ENCODE assay signal across 13 mouse cellular contexts in genomic region chr12:26488617-26489274, GRCm38 (mm10). TPM values are rescaled to one million over a fixed set of nuclear protein-coding genes. Genes with fewer than 3 reads are reported as not detected.
DNase-seq lines count a peak whose midpoint lies in the region; ATAC-seq and TF ChIP-seq lines count a peak whose summit lies in the region.
"Had no signal": no experiment of that assay in that cellular context is flagged by ENCODE, and none has a peak within 500 bp of the region (broad histone marks: within the 10 kb centered on the region; RNA-seq: fewer than 3 reads in every experiment).

No protein-coding gene starts in this region.

- no peak for TF ChIP-seq CTCF in liver, postnatal 0 days (IDR thresholded peaks at IDR 0.05; ENCODE audit: low read depth)

- no peak for TF ChIP-seq EP300 in liver, postnatal 0 days (IDR thresholded peaks at IDR 0.05; ENCODE audit: low read depth)

- H3K4me3 ChIP-seq in liver, embryonic 16.5 days (ENCODE audit: low read depth, low read length): no peak overlapping the region
- H3K4me3 ChIP-seq in liver, postnatal 0 days (ENCODE audit: low read depth, low read length): no peak overlapping the region
- no peak overlapping the region for H3K4me3 ChIP-seq in forebrain, embryonic 10.5 days
- H3K4me3 ChIP-seq in forebrain, embryonic 16.5 days (replicated peaks; ENCODE audit: low read length): no peak overlapping the region
- H3K4me3 ChIP-seq in limb, embryonic 11.5 days (ENCODE audit: low read depth, low read length): no peak overlapping the region
- H3K4me3 ChIP-seq: layer of hippocampus, adult 2 months; lung, embryonic 15.5 days had no signal

- H3K36me3 ChIP-seq in liver, embryonic 16.5 days (ENCODE audit: control insufficient read depth, insufficient read depth): no peaks in the 10 kb centered on the region
- no peaks in the 10 kb centered on the region for H3K36me3 ChIP-seq in liver, postnatal 0 days (replicated peaks; ENCODE audit: insufficient read depth, low read length)
- H3K36me3 ChIP-seq in forebrain, embryonic 10.5 days (replicated peaks): no peaks in the 10 kb centered on the region
- H3K36me3 ChIP-seq in forebrain, embryonic 16.5 days (ENCODE audit: control insufficient read depth, insufficient read depth): no peaks in the 10 kb centered on the region
- H3K36me3 ChIP-seq in limb, embryonic 11.5 days (ENCODE audit: control insufficient read depth, insufficient read depth, low read length): no peaks in the 10 kb centered on the region
- H3K36me3 ChIP-seq: lung, embryonic 15.5 days had no signal

- no peaks in the 10 kb centered on the region for H3K27me3 ChIP-seq in liver, embryonic 16.5 days (ENCODE audit: control insufficient read depth, insufficient read depth, low read depth, low read length)
- no peaks in the 10 kb centered on the region for H3K27me3 ChIP-seq in liver, postnatal 0 days (ENCODE audit: insufficient read depth, low read length)
- peaks cover 30% of the 10 kb centered on the region for H3K27me3 ChIP-seq in forebrain, embryonic 10.5 days (ENCODE audit: poor library complexity, severe bottlenecking)
- H3K27me3 ChIP-seq in forebrain, embryonic 16.5 days (replicated peaks; ENCODE audit: control insufficient read depth, insufficient read depth, low read length): no peaks in the 10 kb centered on the region
- no peaks in the 10 kb centered on the region for H3K27me3 ChIP-seq in limb, embryonic 11.5 days (ENCODE audit: control insufficient read depth, insufficient read depth, low read length)
- H3K27me3 ChIP-seq: lung, embryonic 15.5 days had no signal

- 62% methylated on average over 5 of the region's 5 CpGs for WGBS in liver, embryonic 16.5 days (ENCODE audit: insufficient replicate concordance)
- WGBS in liver, postnatal 0 days (ENCODE audit: insufficient replicate concordance): 79% methylated on average over 5 of the region's 5 CpGs
- 42% methylated on average over 5 of the region's 5 CpGs for WGBS in forebrain, embryonic 10.5 days
- 22% methylated on average over 5 of the region's 5 CpGs for WGBS in forebrain, embryonic 16.5 days
- 38% methylated on average over 5 of the region's 5 CpGs for WGBS in limb, embryonic 11.5 days

- H3K4me2 ChIP-seq in liver, embryonic 16.5 days (ENCODE audit: low read depth, low read length): 0 out of 2 replicates have a peak overlapping the region, but pooled peaks have one; percentile 8
- no peak overlapping the region for H3K4me2 ChIP-seq in liver, postnatal 0 days (ENCODE audit: low read depth, low read length)
- no peak overlapping the region; the same call in 1 of the 2 replicates for H3K4me2 ChIP-seq in forebrain, embryonic 16.5 days (ENCODE audit: low read length)
- H3K4me2 ChIP-seq in limb, embryonic 11.5 days (ENCODE audit: low read depth, severe bottlenecking): no peak overlapping the region
- H3K4me2 ChIP-seq: lung, embryonic 15.5 days had no signal

- no peak overlapping the region for H3K27ac ChIP-seq in liver, embryonic 16.5 days (ENCODE audit: low read length)
- no peak overlapping the region for H3K27ac ChIP-seq in liver, postnatal 0 days (ENCODE audit: low read depth)
- peak overlapping the region; percentile 54; the same call in 1 of the 2 replicates for H3K27ac ChIP-seq in forebrain, embryonic 10.5 days
- no peak overlapping the region for H3K27ac ChIP-seq in forebrain, embryonic 16.5 days (ENCODE audit: low read length)
- H3K27ac ChIP-seq in limb, embryonic 11.5 days (replicated peaks; ENCODE audit: low read depth, low read length): peak overlapping the region; percentile 40; the same call in 1 of the 2 replicates
- H3K27ac ChIP-seq: layer of hippocampus, adult 2 months; lung, embryonic 15.5 days had no signal

- no peaks in the 10 kb centered on the region for H3K9me3 ChIP-seq in liver, embryonic 16.5 days (replicated peaks; ENCODE audit: control insufficient read depth, low read length)
- H3K9me3 ChIP-seq in liver, postnatal 0 days (ENCODE audit: low read length): no peaks in the 10 kb centered on the region
- no peaks in the 10 kb centered on the region for H3K9me3 ChIP-seq in forebrain, embryonic 10.5 days
- no peaks in the 10 kb centered on the region for H3K9me3 ChIP-seq in forebrain, embryonic 16.5 days (ENCODE audit: control insufficient read depth, low read length)
- H3K9me3 ChIP-seq in limb, embryonic 11.5 days (ENCODE audit: control insufficient read depth, low read length): no peaks in the 10 kb centered on the region
- H3K9me3 ChIP-seq: lung, embryonic 15.5 days had no signal

- H3K9ac ChIP-seq in liver, embryonic 16.5 days (ENCODE audit: low read depth, low read length): no peak overlapping the region
- no peak overlapping the region for H3K9ac ChIP-seq in liver, postnatal 0 days (replicated peaks)
- no peak overlapping the region for H3K9ac ChIP-seq in forebrain, embryonic 16.5 days (replicated peaks; ENCODE audit: low read depth, low read length)
- H3K9ac ChIP-seq in limb, embryonic 11.5 days (ENCODE audit: low read length): no peak overlapping the region
- H3K9ac ChIP-seq: lung, embryonic 15.5 days had no signal

- no peak for ATAC-seq in liver, embryonic 16.5 days (ENCODE audit: low read depth)
- ATAC-seq in liver, postnatal 0 days: no peak
- ATAC-seq in forebrain, embryonic 16.5 days: 0 out of 2 replicates have a peak, but pooled peaks have one; percentile 52
- no peak for ATAC-seq in limb, embryonic 11.5 days (ENCODE audit: insufficient number of reproducible peaks, low FRiP score, low TSS enrichment, low read depth)

- H3K4me1 ChIP-seq in liver, embryonic 16.5 days (ENCODE audit: control insufficient read depth, low read depth, low read length): peaks cover 25% of the 10 kb centered on the region
- peaks cover 6% of the 10 kb centered on the region; the same call in 1 of the 2 replicates for H3K4me1 ChIP-seq in liver, postnatal 0 days (ENCODE audit: insufficient read depth)
- H3K4me1 ChIP-seq in forebrain, embryonic 10.5 days: peaks cover 17% of the 10 kb centered on the region
- peaks cover 11% of the 10 kb centered on the region for H3K4me1 ChIP-seq in forebrain, embryonic 16.5 days (replicated peaks; ENCODE audit: control insufficient read depth, insufficient read depth, low read length)
- peaks cover 5% of the 10 kb centered on the region for H3K4me1 ChIP-seq in limb, embryonic 11.5 days (ENCODE audit: control insufficient read depth, insufficient read depth, low read length)
- H3K4me1 ChIP-seq: lung, embryonic 15.5 days had no signal

- DNase-seq in liver, postnatal 0 days: no peak
- DNase-seq in forebrain, embryonic 10.5 days (ENCODE audit: extremely low spot score, low spot score): no peak
- DNase-seq in limb, embryonic 11.5 days (ENCODE audit: low spot score): no peak
- no peak for DNase-seq in thymus, postnatal 4 days
- no peak for DNase-seq in gastrocnemius, postnatal 10 days
- DNase-seq in thymus, postnatal 36 days: no peak
- DNase-seq: heart, adult 11 months; spleen, adult 18-20 months; thymus, adult 2 months had no signal

RNA-seq across cellular contexts. Expression of gene Cmpk2, which starts 19.7 kb away (rescaled TPM):
- polyA plus RNA-seq in liver, embryonic 16.5 days (2015; fragmentation: Nextera tagmentation; extraction: Ambion mirVana): 8.5 and 8.9 TPM in 2 replicates
- polyA plus RNA-seq in liver, postnatal 0 days (2015; fragmentation: Nextera tagmentation; extraction: Ambion mirVana): 12.8 and 14.2 TPM in 2 replicates
- 4.2 and 4.4 TPM in 2 replicates for polyA plus RNA-seq in forebrain, embryonic 10.5 days (2016; fragmentation: Nextera tagmentation; extraction: Ambion mirVana)
- 12.4 and 16.6 TPM in 2 replicates for polyA plus RNA-seq in forebrain, embryonic 16.5 days (2015; fragmentation: Nextera tagmentation; extraction: Ambion mirVana)
- 5.6 and 7.5 TPM in 2 replicates for polyA plus RNA-seq in limb, embryonic 11.5 days (2014; fragmentation: Nextera tagmentation; extraction: Ambion mirVana)
- 1 to 10 TPM; 3.5 to 4.3 TPM for total RNA-seq in gastrocnemius, postnatal 10 days (2021)

RNA-seq across cellular contexts. Expression of gene Rsad2, which starts 32.5 kb away (rescaled TPM):
- 11.2 and 12.8 TPM in 2 replicates for polyA plus RNA-seq in liver, embryonic 16.5 days (2015; fragmentation: Nextera tagmentation; extraction: Ambion mirVana)
- polyA plus RNA-seq in liver, postnatal 0 days (2015; fragmentation: Nextera tagmentation; extraction: Ambion mirVana): 52.5 and 62.2 TPM in 2 replicates
- 0.12 and 0.14 TPM in 2 replicates for polyA plus RNA-seq in forebrain, embryonic 10.5 days (2016; fragmentation: Nextera tagmentation; extraction: Ambion mirVana)
- polyA plus RNA-seq in forebrain, embryonic 16.5 days (2015; fragmentation: Nextera tagmentation; extraction: Ambion mirVana): 0.36 and 0.56 TPM in 2 replicates
- 0.54 and 0.60 TPM in 2 replicates for polyA plus RNA-seq in limb, embryonic 11.5 days (2014; fragmentation: Nextera tagmentation; extraction: Ambion mirVana)
- total RNA-seq in gastrocnemius, postnatal 10 days (2021): 1 to 10 TPM in 1 of 2 experiments, under 1 TPM in 1; 0.92 to 1.4 TPM

Comparison
In these comparisons a context has a peak if more than half of its experiments do, and no peak if none do; other contexts are left out.
1. H3K27ac ChIP-seq: peak in forebrain, embryonic 10.5 days (single experiment) and limb, embryonic 11.5 days (single experiment); none in liver, embryonic 16.5 days (single experiment), liver, postnatal 0 days (single experiment) and forebrain, embryonic 16.5 days (single experiment).